Mouse (Mus musculus): Measurements from ENCODE around the gene Tank. TPM values are rescaled to one million over a fixed set of nuclear protein-coding genes. Genes with fewer than 3 reads are reported as not detected.

Gene Tank
- 10 to 100 TPM; 58.6 to 71.4 TPM for total RNA-seq (2023)

DNA sequence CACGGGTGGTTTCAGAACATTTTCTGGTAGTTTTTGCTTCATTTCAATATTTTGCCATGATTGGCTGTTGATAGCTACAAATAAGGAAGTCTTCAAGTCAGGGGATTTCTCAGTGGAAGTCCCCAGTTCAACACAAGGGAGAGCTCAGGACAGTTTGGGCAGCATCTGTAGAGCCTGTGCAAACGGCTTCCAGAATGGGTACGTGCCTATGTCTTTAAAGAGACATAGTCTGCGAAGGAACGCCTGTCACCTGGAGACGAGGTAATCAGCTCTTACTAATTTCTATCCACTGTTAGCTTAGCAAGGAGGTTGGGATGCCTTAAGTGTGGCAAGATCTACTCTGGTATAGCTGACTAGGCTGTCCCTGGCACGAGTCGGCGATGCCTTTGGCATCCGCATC lies at the start of gene Tank:
Gene Tank, plus strand, starts transcription at position 153 of the 400 bp plus-strand sequence.

Other genes starting within 250 kb of the Tank start
- gene Psmd14, start 133.1 kb downstream of the Tank start, total RNA-seq (2023), result 10 to 100 TPM; 56.4 to 63.4 TPM
- under 1 TPM in 1 of 2 experiments, not detected in 1; 0.22 TPM for gene Tbr1, start 224.3 kb downstream of the Tank start, total RNA-seq (2023)